Mouse (Mus musculus) brown adipose tissue, adult 24 weeks (tissue): ENCODE results near the gene Lbx1. TPM values are rescaled to one million over a fixed set of nuclear protein-coding genes. Genes with fewer than 3 reads are reported as not detected.
A peak's percentile ranks its signal among the peaks of the same experiment; 100 is the strongest.

ENCODE experiments used
- H3K27ac ChIP-seq: fragments of 200-500 bp; replicated peaks from 2 replicates; pipeline ENCODE4 v1.5.1; 2012; ENCODE audit warnings: low read depth, mild to moderate bottlenecking, low read length
- H3K4me1 ChIP-seq: fragments of 200-500 bp; 2 replicates; pipeline ENCODE4 v1.6.1; 2012; ENCODE audit warnings: low read length, mixed read lengths; ENCODE audit not compliant: control insufficient read depth, insufficient read depth, insufficient read length
- H3K4me3 ChIP-seq: fragments of 200-500 bp; 2 replicates; pipeline ENCODE4 v1.5.1; 2012; ENCODE audit warnings: low read depth, mild to moderate bottlenecking, low read length, moderate library complexity; ENCODE audit not compliant: insufficient read depth
- polyA plus RNA-seq: library from polyadenylated mRNA; stranded (reverse); fragments of >200 nt; gene quantifications from 2 replicates; pipeline ENCODE4 v1.2.4, GENCODE M21; 2012; ENCODE audit not compliant: missing spikeins, insufficient read depth, insufficient read length

Gene Lbx1
- polyA plus RNA-seq, result 0.75 TPM in 1 of 2 replicates, not detected in the other

GRCm38 (mm10) chr19:45235766-45236362 lies at the start of gene Lbx1:
Gene Lbx1 (minus strand): TSS chr19:45235812.
- no peak within 1 kb of the TSS for H3K27ac ChIP-seq
- peaks cover 5% of the 10 kb centered on the region; the same call in 1 of the 2 replicates for H3K4me1 ChIP-seq
- peak within 1 kb of the TSS; percentile 33 for H3K4me3 ChIP-seq

- Histone ChIP-seq H3K27ac (no peak overlapping the region), H3K4me1 (no peaks in the 10 kb centered on the region), H3K4me3 (no peak overlapping the region)
Measured at GRCm38 (mm10) chr19:45283302-45283701, 47.7 kb upstream of the Lbx1 start.

GRCm38 (mm10) chr19:45276196-45276595 lies 40.6 kb upstream of the Lbx1 start:
- H3K27ac ChIP-seq, result no peak overlapping the region
- H3K4me1 ChIP-seq, result no peaks in the 10 kb centered on the region
- no peak overlapping the region for H3K4me3 ChIP-seq

GRCm38 (mm10) chr19:45271986-45272385 lies 36.4 kb upstream of the Lbx1 start:
- Histone ChIP-seq H3K4me1 (no peaks in the 10 kb centered on the region), H3K4me3 (no peak overlapping the region), H3K27ac (no peak overlapping the region)

- H3K4me1 ChIP-seq, result no peaks in the 10 kb centered on the region
- H3K27ac ChIP-seq, result no peak overlapping the region
- H3K4me3 ChIP-seq, result no peak overlapping the region
Measured at GRCm38 (mm10) chr19:45262995-45263394, 27.4 kb upstream of the Lbx1 start.

- Histone ChIP-seq H3K4me1 (no peaks in the 10 kb centered on the region), H3K4me3 (no peak overlapping the region), H3K27ac (no peak overlapping the region)
Measured at GRCm38 (mm10) chr19:45257414-45258326, 22.1 kb upstream of the Lbx1 start.

- no peak overlapping the region for H3K27ac ChIP-seq
- H3K4me3 ChIP-seq, result no peak overlapping the region
- H3K4me1 ChIP-seq, result no peaks in the 10 kb centered on the region
Measured at GRCm38 (mm10) chr19:45254806-45255205, 19.2 kb upstream of the Lbx1 start.

GRCm38 (mm10) chr19:45252436-45252835 lies 16.8 kb upstream of the Lbx1 start:
- no peaks in the 10 kb centered on the region for H3K4me1 ChIP-seq
- H3K27ac ChIP-seq, result no peak overlapping the region
- no peak overlapping the region for H3K4me3 ChIP-seq

GRCm38 (mm10) chr19:45248691-45249090 lies 13.1 kb upstream of the Lbx1 start:
- Histone ChIP-seq H3K27ac (no peak overlapping the region), H3K4me3 (no peak overlapping the region), H3K4me1 (no peaks in the 10 kb centered on the region)

- Histone ChIP-seq H3K4me1 (no peaks in the 10 kb centered on the region), H3K4me3 (no peak overlapping the region), H3K27ac (no peak overlapping the region)
Measured at GRCm38 (mm10) chr19:45243918-45244700, 8.5 kb upstream of the Lbx1 start.

- Histone ChIP-seq H3K4me3 (no peak overlapping the region), H3K27ac (no peak overlapping the region), H3K4me1 (no peaks in the 10 kb centered on the region)
Measured at GRCm38 (mm10) chr19:45243264-45243602, 7.6 kb upstream of the Lbx1 start.

- no peaks in the 10 kb centered on the region for H3K4me1 ChIP-seq
- no peak overlapping the region for H3K27ac ChIP-seq
- H3K4me3 ChIP-seq, result no peak overlapping the region
Measured at GRCm38 (mm10) chr19:45242348-45243263, 7.0 kb upstream of the Lbx1 start.

GRCm38 (mm10) chr19:45242017-45242347 lies 6.4 kb upstream of the Lbx1 start:
- Histone ChIP-seq H3K4me3 (no peak overlapping the region), H3K4me1 (no peaks in the 10 kb centered on the region), H3K27ac (no peak overlapping the region)

GRCm38 (mm10) chr19:45240026-45240425 lies 4.4 kb upstream of the Lbx1 start:
- Histone ChIP-seq H3K4me1 (peaks cover 2% of the 10 kb centered on the region; the same call in 1 of the 2 replicates), H3K27ac (no peak overlapping the region), H3K4me3 (no peak overlapping the region)
